Mouse (Mus musculus): ENCODE measurements at regions not wholly inside any gene's neighbourhood (a gene's known extent, or its start where the extent isn't known, plus 50 kb on each side); places are given as distances from the start of the nearest gene placed in this dataset.

- DNase-seq: no peak
These were observed 67.8 kb downstream of the Nkx6-1 start for GRCm38 (mm10) chr5:101596996-101597395.

GRCm38 (mm10) chr5:101591236-101591635 lies 73.6 kb downstream of the Nkx6-1 start:
- no peak for DNase-seq

- DNase-seq: no peak
These were observed 74.3 kb downstream of the Nkx6-1 start for GRCm38 (mm10) chr5:101590341-101591124.

- no peak for DNase-seq
These were observed 91.8 kb downstream of the Nkx6-1 start for GRCm38 (mm10) chr5:101572966-101573365.

- no peak for DNase-seq
These were observed 99.0 kb downstream of the Nkx6-1 start for GRCm38 (mm10) chr5:101565770-101566169.

GRCm38 (mm10) chr5:101560366-101560765 lies 104.4 kb downstream of the Nkx6-1 start:
- DNase-seq: no peak

GRCm38 (mm10) chr5:101558279-101558987 lies 106.4 kb downstream of the Nkx6-1 start:
- DNase-seq: no peak

- DNase-seq: no peak
These were observed 107.6 kb downstream of the Nkx6-1 start for GRCm38 (mm10) chr5:101557156-101557555.

GRCm38 (mm10) chr5:101543326-101543725 lies 121.5 kb downstream of the Nkx6-1 start:
- DNase-seq: no peak

GRCm38 (mm10) chr5:101539818-101540217 lies 125.0 kb downstream of the Nkx6-1 start:
- DNase-seq: no peak

- DNase-seq: no peak
These were observed 125.6 kb downstream of the Nkx6-1 start for GRCm38 (mm10) chr5:101539254-101539549.

- DNase-seq: no peak
These were observed 126.2 kb downstream of the Nkx6-1 start for GRCm38 (mm10) chr5:101538410-101539253.

GRCm38 (mm10) chr5:101537518-101538380 lies 127.0 kb downstream of the Nkx6-1 start:
- no peak for DNase-seq

GRCm38 (mm10) chr5:101535451-101535850 lies 129.3 kb downstream of the Nkx6-1 start:
- no peak for DNase-seq

- DNase-seq: no peak
These were observed 139.4 kb downstream of the Nkx6-1 start for GRCm38 (mm10) chr5:101525346-101525745.

GRCm38 (mm10) chr5:101524670-101525069 lies 140.1 kb downstream of the Nkx6-1 start:
- DNase-seq: no peak

GRCm38 (mm10) chr5:101523902-101524301 lies 140.9 kb downstream of the Nkx6-1 start:
- no peak for DNase-seq

GRCm38 (mm10) chr5:101523490-101523889 lies 141.3 kb downstream of the Nkx6-1 start:
- DNase-seq: no peak

- no peak for DNase-seq
These were observed 143.7 kb downstream of the Nkx6-1 start for GRCm38 (mm10) chr5:101520935-101521655.

- DNase-seq: no peak
These were observed 145.8 kb downstream of the Nkx6-1 start for GRCm38 (mm10) chr5:101518791-101519547.

- DNase-seq: no peak
These were observed 167.1 kb downstream of the Nkx6-1 start for GRCm38 (mm10) chr5:101497698-101498048.
